Mouse (Mus musculus) adrenal gland, postnatal 36 days (tissue): ENCODE measurements around the gene Fggy. TPM values are rescaled to one million over a fixed set of nuclear protein-coding genes. Genes with fewer than 3 reads are reported as not detected.

Source experiments
- DNase-seq, 2 experiments: peaks; one replicate each; pipeline ENCODE4 v3.0.0; 2021; ENCODE audit warnings: mixed read lengths in 1 of 2
- total RNA-seq, 2 experiments: library from RNA; stranded (reverse); gene quantifications; 2 replicates each; pipeline ENCODE4 v1.2.3; 2021

Fggy gene
- total RNA-seq, 2 experiments from 2014 or later = 39.7 to 68.0 TPM

DNA sequence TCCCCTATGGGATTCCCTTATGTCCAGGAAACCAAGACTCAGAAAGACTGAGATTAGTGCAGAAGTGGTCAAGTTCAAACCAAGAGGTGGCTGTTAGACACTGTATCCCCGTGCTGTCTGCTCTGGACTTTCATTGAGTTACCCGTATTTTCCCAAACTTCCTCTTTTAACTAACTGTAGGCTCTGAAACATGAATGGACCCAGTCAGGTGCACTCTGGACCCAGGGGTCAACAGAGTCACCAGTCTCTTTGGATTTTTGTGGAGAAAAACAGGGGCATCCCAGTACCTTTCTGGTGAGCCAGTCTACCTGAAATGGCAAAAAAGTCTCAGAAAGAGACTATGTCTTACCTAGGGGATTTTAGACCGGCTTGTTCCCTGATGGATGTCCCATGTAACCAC lies 33.6 kb downstream of the Fggy start:
- no peak for DNase-seq

GRCm38 (mm10) chr4:95597208-95597607 lies 39.9 kb downstream of the Fggy start:
- DNase-seq = no peak

DNA sequence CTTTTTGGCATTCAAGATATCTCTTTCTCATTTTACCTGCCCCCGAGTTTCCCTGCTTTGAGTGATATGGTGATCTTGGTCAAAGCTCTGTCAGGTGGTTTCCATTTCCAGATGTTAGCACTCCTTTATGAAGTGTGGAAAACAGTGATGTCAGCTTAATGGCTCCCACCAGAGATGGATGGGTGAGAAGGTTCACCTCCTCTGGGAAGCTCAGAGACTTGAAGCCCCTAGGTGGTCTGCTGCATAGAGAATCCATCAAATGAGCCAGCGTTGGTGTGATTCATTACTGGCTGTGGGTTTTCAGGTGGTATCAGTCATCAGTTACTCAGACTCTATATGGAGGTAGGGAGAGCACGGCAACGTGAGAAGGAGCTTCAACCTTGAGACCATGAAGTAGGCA lies 44.5 kb downstream of the Fggy start:
- no peak for DNase-seq

- DNase-seq = no peak
Measured at GRCm38 (mm10) chr4:95603254-95603653, 45.9 kb downstream of the Fggy start.

- no peak for DNase-seq
Measured at GRCm38 (mm10) chr4:95610663-95611062, 53.4 kb downstream of the Fggy start.

GRCm38 (mm10) chr4:95611390-95611789 lies 54.1 kb downstream of the Fggy start:
- DNase-seq = no peak

DNA sequence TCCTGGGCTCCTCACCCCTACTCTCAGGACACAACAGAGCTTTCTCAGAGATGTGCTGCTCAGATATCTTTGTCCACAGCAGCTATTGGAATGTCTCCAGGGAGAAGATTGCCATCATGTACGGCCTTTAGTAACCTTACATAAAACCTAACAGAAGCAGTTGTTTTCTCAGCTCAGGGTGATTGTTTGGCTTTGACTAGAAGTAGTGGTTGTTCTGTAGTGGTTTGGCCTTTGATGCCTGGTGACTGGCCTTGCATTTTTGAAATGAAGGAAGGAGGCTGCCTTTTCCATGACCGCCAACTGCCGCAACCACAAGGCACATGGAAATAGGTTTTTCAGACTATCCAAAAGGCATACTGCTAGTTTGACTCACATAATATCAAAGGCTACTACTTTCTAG lies 63.7 kb downstream of the Fggy start:
- peak; percentile 22 to 40 for DNase-seq

DNA sequence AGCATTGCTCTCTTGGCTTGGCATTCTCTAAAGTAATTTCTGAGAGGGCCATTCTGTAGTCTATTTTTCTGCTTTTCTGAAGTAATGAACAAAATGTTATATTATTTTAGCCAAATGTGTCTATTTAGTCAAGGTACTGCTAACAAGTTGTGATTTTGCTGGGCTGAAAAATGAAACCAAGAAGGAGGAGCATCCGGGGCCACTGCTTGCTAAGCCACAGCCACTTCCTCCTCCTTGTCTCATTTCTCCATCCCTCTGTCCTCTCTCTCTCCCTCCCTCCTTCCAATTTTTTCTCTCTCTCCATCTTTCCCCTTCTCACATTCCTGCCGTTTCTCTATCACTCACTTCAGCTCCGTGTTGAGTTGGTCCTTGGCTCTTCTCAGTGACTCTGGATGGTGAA lies 67.4 kb downstream of the Fggy start:
- DNase-seq = no peak

DNA sequence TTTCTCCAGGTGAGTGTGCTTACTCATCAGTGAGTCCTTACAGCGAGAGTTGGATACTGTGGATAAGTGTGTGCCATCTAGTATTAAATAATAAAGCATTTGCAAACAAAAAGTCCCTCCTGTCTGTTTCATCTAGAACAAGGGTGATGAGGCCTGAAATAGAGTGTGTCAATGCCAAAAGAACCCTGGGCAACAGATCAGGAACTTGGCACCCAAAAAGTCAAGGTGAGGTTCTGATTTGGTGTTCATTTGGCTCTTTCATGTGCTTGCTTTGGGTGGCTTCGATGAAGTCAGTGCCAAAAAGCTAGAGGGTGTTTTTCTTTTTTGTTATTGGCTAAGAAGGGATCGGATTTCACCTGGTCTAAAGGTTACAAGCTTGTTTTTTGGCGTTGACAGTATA lies 68.3 kb downstream of the Fggy start:
- DNase-seq = no peak

DNA sequence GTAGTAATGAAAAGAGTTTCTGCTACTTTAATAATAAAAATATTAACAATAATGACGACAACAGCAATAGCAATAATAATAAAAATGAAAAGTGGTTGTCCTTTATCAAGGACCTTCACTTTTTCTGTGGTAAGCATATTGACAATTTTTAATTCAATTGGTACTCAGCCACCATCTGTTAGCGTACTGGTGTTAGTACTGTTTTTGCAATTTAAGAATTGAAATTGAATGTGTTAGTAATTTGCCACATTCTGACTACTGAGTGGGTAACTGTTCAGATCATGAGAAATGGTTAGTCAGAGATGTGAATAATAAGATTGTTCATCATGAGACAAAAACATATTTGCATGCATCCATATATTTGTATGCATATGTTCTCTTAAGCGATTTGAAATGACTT lies 68.9 kb downstream of the Fggy start:
- DNase-seq = no peak

DNA sequence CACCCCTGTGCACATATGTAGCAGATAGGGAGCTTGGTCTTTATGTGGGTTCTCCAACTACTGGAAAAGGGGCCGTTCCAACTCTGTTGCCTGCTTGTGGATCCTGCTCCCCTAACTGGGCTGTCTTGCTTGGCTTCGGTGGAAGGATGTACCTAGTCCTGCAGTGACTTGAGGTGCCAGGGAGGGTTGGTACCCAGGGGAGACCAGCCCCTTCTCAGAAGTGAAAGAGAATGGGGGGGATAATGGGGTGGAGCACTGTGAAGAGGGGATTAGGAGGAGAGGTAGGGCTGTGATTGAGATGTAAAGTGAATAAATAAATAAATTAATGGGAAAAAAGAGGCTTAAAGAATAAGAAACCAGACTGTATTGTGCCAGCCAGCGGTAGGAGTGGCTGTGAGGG lies 77.6 kb downstream of the Fggy start:
- no peak for DNase-seq

DNA sequence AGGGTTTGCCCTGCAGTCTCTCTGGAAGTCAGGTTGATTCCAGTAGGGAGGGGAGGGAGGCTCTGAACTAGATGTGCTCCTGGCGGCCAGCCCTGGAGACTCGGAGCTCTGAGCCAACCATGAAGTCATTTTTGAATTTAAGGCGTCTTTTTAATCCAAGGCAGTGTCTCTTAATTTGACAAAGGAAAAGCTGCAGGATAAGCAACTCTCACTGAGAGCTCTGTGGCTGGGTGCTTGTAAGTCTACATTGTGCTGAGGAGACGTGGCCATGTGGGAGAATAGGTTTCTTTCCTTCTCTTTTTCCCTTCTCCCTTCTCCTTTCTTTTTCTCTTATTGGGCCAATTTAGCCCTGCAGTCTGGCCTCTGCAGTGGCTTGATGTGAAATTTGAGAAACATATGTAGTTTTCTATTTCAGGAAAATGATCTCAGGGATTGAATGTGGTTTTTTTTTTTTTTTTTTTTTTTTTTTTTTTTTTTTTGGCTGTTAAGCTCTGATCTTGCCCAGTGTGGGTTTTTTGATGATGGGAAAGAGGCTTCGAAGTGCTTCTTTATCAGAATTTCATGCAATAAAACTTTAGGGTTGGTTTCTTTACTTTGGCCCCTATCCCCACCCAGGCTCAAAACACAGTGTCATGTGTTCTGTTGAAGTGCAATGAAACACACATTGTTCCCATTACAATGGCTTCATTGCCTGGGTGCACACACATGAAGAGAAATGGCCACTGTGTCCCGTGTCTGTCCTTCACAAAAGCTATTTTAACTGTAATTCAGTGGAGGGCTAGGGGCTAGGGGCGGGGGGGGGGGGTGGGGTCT lies 79.8 kb downstream of the Fggy start:
- DNase-seq = peak; percentile 63 to 79

DNA sequence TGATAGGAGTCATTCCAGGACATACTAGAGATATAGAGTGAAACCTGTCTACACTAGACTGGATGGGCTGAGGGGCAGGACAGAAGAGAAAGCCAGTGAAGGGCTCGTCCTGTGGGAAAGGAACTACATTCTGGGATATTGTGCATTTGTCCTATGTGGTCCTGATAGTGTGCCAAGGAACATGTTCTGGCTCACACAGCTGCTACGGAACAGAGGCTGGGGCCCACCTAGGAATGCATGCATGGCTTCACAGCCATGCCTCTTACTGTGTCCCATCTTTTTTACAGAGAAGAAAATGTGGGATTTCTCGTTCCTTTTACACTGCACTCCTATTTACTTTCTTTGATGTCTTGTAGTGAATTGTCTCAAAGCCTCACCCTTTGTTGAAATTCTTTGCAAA lies 80.8 kb downstream of the Fggy start:
- DNase-seq = no peak

GRCm38 (mm10) chr4:95640831-95641230 lies 83.5 kb downstream of the Fggy start:
- peak; percentile 93 to 96 for DNase-seq

GRCm38 (mm10) chr4:95644048-95644447 lies 86.7 kb downstream of the Fggy start:
- no peak for DNase-seq

DNA sequence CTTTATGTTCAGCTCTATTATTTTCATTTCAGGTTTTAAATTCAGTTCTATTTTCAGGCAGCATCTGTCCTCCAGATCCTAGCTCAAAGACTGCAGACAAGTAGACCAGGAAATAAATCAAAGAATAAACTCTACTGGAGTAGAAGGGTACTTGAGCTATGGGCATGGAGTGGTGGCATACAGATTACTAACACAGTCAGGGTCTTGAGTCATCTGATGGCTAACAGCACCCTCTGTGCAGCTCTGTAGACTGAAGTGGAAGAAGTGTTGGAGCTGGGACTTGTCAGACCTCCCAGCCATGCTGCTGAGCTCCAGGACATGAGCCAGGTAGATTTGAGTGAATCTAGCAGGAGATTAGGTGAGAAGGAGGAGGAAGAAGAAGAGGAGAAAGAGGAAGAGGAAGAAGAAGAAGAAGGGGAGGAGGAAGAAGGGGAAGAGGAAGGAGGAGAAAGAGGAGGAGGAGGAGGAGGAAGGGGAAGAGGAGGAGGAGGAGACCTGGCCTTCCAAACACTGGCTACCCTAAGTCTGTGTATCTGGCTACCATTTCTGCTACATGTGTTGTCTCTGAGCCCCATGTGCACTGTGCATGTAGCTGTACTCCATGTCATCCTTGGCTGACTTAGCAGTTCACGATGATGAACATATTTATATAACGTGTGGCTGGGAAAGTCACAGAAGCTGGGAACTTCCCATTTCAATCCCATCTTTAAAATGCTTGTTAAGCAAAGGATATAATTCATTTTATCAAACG lies 91.7 kb downstream of the Fggy start:
- DNase-seq = no peak

- no peak for DNase-seq
Measured at GRCm38 (mm10) chr4:95649552-95649905, 92.2 kb downstream of the Fggy start.

- DNase-seq = peak in 1 of 2 experiments; percentile 44
Measured at GRCm38 (mm10) chr4:95649980-95650379, 92.7 kb downstream of the Fggy start.

GRCm38 (mm10) chr4:95652044-95652443 lies 94.7 kb downstream of the Fggy start:
- peak; percentile 41 to 44 for DNase-seq

- no peak for DNase-seq
Measured at GRCm38 (mm10) chr4:95653296-95653912, 96.1 kb downstream of the Fggy start.

- DNase-seq = no peak
Measured at GRCm38 (mm10) chr4:95653913-95654301, 96.6 kb downstream of the Fggy start.

GRCm38 (mm10) chr4:95659024-95659423 lies 101.7 kb downstream of the Fggy start:
- no peak for DNase-seq

DNA sequence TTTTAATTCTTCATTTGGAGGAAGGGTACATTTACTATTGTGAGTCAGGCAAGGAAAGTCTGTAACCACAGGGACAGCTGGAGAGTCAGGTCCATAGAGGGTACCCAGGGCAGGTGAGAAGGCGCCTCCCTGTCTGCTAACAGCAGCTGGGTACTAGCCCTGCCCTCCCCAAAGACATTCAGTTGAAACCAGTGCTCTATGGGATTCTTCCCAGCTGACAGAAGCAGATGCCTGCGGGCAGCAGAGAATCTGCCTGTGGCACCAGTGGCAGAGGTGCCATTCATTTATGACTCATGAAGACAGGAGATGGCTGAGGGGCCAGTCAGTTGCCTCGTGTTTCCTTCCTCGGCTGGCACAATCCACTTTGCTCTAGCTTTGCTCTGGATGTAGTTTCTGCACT lies 106.3 kb downstream of the Fggy start:
- DNase-seq = no peak
